Mouse (Mus musculus): ENCODE results near the gene Irf2bp2. TPM values are rescaled to one million over a fixed set of nuclear protein-coding genes. Genes with fewer than 3 reads are reported as not detected.

Irf2bp2 gene
- total RNA-seq, 1 experiment from 2014 or later = 97.2 TPM

GRCm38 (mm10) chr8:126586599-126587577 is 6.9 kb downstream of the Irf2bp2 start:
- no peak for DNase-seq

DNA sequence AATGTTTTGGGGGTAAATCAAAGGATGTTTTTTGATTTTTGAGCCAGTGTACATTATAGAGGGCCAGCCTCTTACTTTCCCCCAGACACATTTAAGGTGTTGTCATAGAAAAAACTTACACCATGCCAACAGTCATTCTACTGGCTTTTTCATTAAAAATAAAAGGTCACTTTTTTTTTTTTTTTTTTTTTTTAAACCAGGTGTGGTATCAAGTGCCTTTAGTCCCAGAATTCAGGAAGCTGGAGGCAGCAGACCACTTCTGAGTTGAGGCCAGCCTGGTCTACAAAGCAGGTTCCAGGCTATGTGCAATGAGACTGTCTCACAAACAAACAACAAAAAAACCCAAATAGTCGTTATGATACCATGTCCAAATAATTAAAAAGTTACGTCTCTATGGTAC is 7.7 kb downstream of the Irf2bp2 start:
- no peak for DNase-seq

- DNase-seq = no peak
These were observed 8.2 kb downstream of the Irf2bp2 start for GRCm38 (mm10) chr8:126585561-126586031.

DNA sequence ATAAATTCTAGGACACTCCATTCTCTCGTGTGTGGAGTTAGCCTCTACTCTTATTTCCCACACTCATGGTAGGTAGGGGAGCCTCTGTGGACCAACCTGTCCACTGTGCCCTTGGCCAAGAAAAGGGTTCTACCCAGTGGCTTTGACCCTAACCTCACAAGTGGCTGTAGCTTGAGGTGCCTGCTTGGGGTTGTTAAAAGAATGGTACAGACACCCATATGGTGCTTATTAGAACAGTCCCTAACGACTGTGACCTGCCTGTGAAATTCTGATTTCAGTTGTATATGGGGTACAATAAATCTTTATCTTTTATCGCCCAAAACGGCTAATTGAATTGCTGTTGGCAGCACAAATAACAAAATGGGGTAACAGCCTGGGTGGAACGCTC is 8.9 kb downstream of the Irf2bp2 start:
- DNase-seq = no peak

DNA sequence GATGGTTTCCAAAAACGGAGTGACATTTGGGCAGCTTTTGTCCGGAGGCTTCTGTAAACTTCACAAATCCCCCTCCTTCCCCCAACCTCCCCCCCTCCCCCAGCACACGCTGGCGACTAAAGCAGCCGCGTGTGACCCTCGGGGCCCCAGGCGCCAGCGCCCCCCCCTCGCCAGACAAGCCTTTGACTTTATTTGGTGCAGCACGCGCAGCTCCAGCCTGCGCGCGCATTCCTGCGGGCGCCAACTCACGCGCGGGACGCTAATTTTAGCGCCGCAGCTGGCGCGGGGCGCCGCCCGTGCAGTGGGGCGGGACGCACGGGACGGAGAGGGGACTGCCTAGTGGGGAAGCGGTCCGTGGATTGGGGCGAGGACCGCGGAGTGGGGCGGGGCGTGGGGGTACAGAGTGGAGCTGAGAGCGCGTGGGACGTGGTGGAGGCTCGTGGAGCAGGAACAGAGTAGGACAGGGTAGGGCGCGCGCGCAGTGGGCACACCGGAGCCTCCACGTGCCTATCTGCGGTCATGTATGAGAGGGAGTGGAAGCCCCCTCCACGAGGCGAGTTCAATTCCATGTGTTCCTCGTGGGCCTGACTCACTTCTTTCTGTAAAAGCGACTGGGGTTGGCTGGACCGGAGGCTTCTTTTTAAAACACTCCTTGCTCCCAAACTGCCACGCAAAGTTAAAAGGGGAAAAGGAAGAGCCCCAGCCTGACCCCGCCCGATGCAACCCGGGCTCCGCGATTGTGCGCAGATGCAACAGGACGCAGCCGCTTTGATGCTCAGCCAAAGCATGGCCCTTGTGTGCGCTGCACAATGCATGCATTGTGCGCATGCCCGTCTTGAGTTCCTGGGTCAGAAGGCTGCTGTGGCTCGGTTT is 9.6 kb downstream of the Irf2bp2 start:
- DNase-seq = peak; percentile 88

- peak; percentile 59 for DNase-seq
These were observed 10.3 kb downstream of the Irf2bp2 start for GRCm38 (mm10) chr8:126583534-126583933.

GRCm38 (mm10) chr8:126583018-126583417 is 10.8 kb downstream of the Irf2bp2 start:
- no peak for DNase-seq

- DNase-seq = peak; percentile 87
These were observed 11.3 kb downstream of the Irf2bp2 start for GRCm38 (mm10) chr8:126582509-126582908.

GRCm38 (mm10) chr8:126581662-126582061 is 12.1 kb downstream of the Irf2bp2 start:
- DNase-seq = no peak

DNA sequence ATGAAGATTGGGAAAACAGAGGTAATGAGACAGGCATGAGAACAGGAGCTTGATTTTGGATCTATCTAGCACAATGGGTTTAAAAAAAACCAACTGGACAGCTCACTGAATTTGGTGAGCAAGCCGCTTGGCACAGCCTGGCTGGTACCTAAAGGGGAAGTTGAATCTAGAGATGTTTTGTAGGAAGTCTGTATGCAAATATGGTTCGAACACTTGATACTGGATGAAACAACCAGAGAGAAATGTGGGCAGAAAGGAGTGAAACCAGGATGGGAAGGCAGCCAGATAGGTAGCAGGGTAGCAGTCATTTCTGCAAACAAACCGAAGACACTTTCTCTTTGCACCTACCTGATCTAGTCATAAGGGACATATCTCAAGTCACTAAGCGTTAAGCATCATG is 13.0 kb downstream of the Irf2bp2 start:
- no peak for DNase-seq

DNA sequence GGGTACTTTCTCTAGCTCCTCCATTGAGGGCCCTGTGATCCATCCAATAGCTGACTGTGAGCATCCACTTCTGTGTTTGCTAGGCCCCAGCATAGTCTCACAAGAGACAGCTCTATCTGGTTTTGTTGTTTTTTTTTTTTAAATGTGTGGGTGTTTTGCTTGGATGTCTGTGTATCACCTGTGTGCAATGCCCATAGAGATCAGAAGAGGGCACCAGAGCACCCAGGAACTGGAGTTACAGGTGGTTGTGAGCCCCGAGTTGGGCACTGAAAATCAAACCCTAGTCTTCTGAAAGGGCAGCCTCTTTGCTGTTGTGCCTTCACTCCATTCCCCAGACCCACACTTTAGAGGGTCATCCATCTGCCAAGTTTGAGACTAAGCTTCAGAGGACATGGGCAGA is 13.7 kb downstream of the Irf2bp2 start:
- DNase-seq = no peak

DNA sequence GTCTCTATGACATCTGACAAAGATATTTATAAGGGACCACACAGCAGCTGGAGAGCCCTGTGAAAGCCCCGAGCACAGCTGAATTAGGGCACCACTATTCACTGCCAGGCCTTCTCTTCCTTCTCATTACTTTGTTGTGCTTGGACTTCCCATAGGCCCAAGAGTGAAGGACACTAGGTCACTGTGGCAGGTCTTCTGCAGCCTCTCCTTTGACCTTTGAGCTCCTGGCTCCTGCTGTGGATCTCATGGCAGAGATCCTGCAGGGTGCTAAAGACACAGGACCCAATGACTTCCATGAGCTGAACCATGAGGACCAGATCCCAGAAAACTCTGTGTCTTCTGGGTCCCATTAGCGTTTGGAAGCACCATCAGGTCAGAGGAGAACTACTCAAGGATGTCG is 15.1 kb downstream of the Irf2bp2 start:
- no peak for DNase-seq

- DNase-seq = no peak
These were observed 16.9 kb downstream of the Irf2bp2 start for GRCm38 (mm10) chr8:126576919-126577318.

- DNase-seq = no peak
These were observed 17.7 kb downstream of the Irf2bp2 start for GRCm38 (mm10) chr8:126576086-126576485.

DNA sequence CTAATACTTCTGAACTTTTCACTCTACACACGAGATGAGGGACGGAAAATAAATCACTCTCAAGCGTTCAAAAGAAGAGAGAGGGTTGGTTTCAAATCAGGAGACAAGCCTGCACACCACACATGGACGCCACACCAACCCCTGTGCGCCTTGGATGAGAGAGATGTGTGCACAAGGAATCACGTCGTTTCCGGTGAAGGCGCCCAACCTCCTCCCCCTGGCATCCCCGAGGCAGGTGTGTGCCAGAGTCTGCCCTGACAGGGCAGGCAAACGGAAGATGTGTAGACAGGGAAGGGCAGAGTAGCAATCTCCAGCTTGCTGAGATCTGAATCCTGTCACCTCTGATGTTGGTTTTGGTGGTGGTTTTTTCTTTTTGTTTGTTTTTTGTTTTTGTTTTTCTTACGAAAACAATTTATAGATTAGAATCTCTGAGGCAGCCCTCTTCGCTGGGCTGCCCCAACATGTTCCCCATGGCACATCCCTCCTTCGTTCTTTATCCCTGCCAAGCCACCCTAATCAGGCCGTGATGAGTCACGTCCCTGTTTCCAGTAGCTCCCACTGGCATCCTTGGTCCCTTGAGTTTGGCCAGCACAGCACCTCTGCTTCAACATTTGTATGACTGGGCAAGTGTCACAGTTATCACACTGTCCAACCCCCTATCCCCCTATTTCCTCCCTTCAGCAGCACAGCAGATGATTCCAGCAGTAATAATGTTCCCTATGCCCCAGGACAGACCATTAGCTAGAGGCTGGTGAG is 18.7 kb downstream of the Irf2bp2 start:
- DNase-seq = no peak

DNA sequence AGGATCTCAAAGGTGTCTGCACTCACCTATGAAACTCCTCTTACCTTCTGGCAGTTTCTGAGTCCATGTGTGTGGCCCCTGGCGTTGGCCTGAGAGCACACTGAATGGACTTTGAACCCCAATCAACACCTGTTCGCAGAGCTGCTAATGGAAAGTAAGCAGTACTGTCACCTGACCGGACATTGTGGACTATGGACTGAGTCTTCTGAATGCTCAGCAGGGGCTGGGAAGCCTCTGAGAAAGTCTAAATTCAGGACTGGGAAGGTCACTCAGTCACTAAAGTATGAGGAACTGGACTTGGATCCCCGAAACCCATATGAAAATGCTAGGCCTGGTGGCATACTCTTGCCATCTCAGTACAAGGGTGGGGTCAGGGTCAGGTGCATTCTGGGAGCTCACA is 19.9 kb downstream of the Irf2bp2 start:
- no peak for DNase-seq

- DNase-seq = no peak
These were observed 20.6 kb downstream of the Irf2bp2 start for GRCm38 (mm10) chr8:126573079-126573694.

DNA sequence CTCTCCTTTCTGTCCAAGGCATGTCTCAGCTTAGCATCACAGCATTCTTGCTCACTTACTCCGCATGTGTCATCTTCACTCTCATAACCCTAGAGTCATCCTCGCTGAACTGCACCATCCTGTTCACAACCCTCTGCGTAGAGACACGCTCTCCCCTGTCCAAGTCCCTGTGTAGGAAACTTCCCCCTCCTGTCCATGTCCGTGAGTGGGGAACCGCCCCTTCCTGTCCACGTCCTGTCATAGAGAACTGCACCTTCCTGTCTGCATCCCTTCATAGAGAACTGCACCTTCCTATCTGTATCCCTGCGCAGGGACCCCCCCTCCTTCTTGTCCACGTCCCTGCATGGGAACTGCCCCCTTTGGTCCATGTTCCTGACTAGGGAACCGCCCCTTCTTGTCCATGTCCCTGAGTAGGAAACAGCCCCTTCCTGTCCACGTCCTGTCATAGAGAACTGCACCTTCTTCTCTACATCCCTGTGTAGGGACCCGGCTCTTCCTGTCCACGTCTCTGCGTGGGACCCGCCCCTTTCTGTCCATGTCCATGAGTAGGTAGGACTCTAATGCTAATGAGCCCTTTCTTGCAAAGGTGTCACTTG is 22.6 kb downstream of the Irf2bp2 start:
- DNase-seq = no peak

DNA sequence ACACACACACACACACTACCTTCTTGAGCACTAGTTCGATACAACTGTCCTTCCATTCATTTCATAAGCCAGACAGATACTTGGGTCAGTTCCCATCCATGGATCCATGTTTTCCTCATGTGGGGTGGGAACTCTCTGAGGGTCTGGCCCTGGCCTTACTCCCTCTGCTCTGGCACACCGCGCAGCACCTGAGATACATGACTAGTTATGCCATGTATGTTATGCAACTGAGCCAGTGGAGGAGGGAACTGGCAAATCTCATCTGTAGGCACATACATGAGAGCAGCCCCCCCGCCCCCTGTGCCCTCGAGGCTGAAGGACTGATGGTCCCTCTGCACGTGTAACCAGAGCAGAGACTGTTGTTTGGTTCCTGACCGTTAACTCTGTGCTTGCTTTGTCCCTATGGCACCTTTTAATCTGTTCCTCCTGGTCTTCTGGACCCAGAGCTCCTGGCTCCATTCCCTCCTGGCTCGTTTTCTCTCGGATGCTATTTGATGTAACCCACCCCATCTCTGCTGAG is 23.2 kb downstream of the Irf2bp2 start:
- no peak for DNase-seq

GRCm38 (mm10) chr8:126570046-126570445 is 23.7 kb downstream of the Irf2bp2 start:
- DNase-seq = no peak

GRCm38 (mm10) chr8:126569638-126570037 is 24.1 kb downstream of the Irf2bp2 start:
- no peak for DNase-seq

Measured in adrenal gland, postnatal 14 days (tissue).